ENCODE assay signal across 17 mouse cellular contexts in the genomic region with DNA sequence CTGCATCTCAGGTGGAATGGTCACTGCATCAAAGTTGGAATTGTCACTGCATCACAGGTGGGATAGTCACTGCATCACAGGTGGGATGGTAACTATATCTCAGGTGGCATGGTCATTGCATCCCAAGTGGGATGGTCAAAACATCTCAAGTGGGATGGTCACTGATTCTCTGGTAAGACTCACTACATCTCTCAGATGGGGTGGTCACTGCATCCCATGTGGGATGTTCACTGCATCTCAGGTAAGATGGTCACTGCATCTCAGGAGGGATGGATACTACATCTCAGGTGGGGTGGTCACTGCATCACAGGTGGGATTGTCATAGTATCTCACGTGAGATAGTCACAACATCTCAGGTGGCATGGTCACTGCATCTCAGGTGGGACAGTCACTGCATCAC.
"Had no signal": no experiment of that assay in that cellular context is flagged by ENCODE, and none has a peak within 500 bp of the region (broad histone marks: within the 10 kb centered on the region; RNA-seq: fewer than 3 reads in every experiment).

No protein-coding gene starts in this region.

- H3K9me3 ChIP-seq: neural tube, embryonic 13.5 days had no signal

- H3K27me3 ChIP-seq: kidney, embryonic 15.5 days; liver, embryonic 13.5 days; midbrain, embryonic 13.5 days; neural tube, embryonic 13.5 days had no signal

- DNase-seq: kidney, postnatal 10 days; kidney, postnatal 36 days; layer of hippocampus, postnatal 36 days; liver, embryonic 13.5 days; lung, adult 2 months; lung, postnatal 14 days; lung, postnatal 4 days; right cerebral cortex, adult 18-20 months; right cerebral cortex, postnatal 14 days; right cerebral cortex, postnatal 4 days; thymus, adult 18-20 months; thymus, postnatal 36 days had no signal

- H3K9ac ChIP-seq: kidney, embryonic 15.5 days; midbrain, embryonic 13.5 days had no signal

- H3K27ac ChIP-seq: kidney, embryonic 15.5 days; liver, embryonic 13.5 days; midbrain, embryonic 10.5 days; midbrain, embryonic 13.5 days; neural tube, embryonic 13.5 days; stomach, postnatal 0 days had no signal
